Mouse (Mus musculus): ENCODE results near the gene Neil1.

The Neil1 gene

DNA sequence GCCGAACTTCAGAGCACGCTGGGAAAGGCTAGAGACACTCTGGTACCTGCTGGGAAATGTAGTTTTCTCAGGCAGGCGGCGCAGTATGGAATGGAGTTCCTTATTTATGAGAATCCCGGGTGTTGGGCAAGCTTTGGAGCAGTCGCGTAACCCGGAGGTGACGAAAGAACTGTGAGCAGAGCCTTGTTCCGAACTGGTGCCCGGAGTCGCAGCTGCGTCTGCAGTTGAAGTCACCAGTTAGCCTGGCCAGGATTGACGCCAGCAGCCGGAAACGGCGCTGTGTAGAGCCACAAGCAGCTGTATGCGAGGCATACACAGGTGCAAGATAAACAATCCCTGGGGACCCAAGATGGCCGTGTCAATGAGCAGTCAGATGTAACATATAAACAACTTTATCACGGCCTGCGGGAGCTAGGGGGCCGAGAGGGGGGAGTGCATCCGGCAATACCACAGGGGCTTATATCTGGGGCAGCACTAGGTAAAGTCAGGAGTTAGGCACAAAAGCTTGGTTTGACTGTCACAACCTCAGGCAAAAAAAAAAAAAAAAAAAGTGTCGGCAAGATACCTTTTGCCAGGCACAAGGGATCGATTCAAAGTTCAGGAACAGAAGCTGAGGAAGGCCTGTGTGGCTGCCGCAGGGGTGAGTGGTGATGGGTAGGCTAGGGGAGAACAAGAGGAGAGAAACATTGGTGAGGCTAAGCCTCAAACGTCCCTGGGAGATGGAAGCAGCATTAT is at the start of gene Neil1:
TSS of gene Neil1 (minus strand) at position 162 of the 735 bp plus-strand sequence.
- peak; percentile 93 for DNase-seq (ENCODE audit: low read depth, low spot score)

GRCm38 (mm10) chr9:57197414-57197813 is 49.3 kb upstream of the Neil1 start:
- DNase-seq (ENCODE audit: low read depth, low spot score) = no peak

DNA sequence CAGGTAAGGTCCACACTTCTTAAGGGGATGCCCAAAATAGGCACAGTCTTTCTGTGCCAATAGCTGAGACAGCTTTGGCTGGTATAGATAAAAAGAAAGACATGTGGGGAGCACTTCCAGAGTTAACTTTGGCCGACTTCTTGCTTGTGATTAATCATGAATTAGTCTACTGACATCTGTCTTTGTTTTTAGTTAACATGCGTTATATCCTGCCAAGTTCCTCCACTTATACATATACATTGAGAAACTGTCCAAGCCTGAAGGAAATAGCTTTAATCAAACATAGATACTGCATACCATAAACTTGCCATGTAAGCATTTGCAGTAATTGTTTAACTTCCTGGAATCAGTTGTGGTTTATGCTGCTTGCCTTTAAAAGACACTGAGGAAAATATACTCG is 48.6 kb upstream of the Neil1 start:
- no peak for DNase-seq (ENCODE audit: low read depth, low spot score)

GRCm38 (mm10) chr9:57168411-57168810 is 20.3 kb upstream of the Neil1 start:
- no peak for DNase-seq (ENCODE audit: low read depth, low spot score)

GRCm38 (mm10) chr9:57166173-57166572 is 18.1 kb upstream of the Neil1 start:
- DNase-seq (ENCODE audit: low read depth, low spot score) = peak; percentile 39

GRCm38 (mm10) chr9:57163137-57163536 is 15.0 kb upstream of the Neil1 start:
- peak; percentile 91 for DNase-seq (ENCODE audit: low read depth, low spot score)

DNA sequence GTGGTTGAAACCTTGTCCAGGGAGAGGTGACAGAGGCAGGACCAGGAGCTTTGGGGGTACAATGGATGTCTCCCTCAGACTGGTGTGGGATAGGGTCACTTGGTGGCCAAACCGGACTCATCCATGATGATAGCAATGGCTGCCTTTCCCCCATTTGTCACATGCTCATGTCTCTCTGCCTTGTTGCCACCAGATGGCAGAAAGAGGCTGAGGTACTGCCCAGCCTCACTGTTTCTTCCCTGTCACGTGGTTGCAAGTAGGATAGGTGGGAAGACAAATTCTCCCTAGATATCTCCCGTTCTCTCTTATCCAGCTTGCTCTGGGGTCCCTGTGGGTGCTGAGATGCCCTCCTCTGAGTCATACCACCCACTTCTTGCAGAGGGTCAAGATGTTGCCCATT is 14.4 kb upstream of the Neil1 start:
- peak; percentile 84 for DNase-seq (ENCODE audit: low read depth, low spot score)

GRCm38 (mm10) chr9:57158506-57158905 is 10.4 kb upstream of the Neil1 start:
- no peak for DNase-seq (ENCODE audit: low read depth, low spot score)

GRCm38 (mm10) chr9:57158013-57158470 is 9.9 kb upstream of the Neil1 start, which contains the start of gene Commd4:
Gene Commd4, minus strand, starts transcription at chr9:57158331.
- peak; percentile 99 for DNase-seq (ENCODE audit: low read depth, low spot score)

DNA sequence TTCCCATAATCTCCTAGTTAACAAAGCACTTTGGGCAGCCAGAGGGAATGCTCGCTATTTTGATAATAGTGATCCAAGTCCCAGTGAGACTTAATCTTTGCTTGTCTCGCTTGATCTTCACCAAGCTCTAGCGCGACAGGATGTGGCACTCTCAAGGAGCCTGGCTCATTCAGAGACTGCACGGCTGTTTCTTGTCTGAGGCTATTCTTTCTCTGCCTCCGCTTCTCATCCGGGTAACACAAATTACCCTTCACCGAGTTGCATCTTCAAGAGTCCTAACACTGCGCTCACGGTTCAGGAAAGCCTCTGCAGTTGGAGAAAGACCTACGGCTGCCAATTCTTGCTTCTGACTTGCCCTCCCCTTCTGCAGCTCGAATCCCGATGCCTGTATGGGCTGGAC is 9.4 kb upstream of the Neil1 start:
- DNase-seq (ENCODE audit: low read depth, low spot score) = peak; percentile 27

- DNase-seq (ENCODE audit: low read depth, low spot score) = no peak
Measured at GRCm38 (mm10) chr9:57156823-57157222, 8.7 kb upstream of the Neil1 start.

- DNase-seq (ENCODE audit: low read depth, low spot score) = no peak
Measured at GRCm38 (mm10) chr9:57156383-57156782, 8.3 kb upstream of the Neil1 start.

DNA sequence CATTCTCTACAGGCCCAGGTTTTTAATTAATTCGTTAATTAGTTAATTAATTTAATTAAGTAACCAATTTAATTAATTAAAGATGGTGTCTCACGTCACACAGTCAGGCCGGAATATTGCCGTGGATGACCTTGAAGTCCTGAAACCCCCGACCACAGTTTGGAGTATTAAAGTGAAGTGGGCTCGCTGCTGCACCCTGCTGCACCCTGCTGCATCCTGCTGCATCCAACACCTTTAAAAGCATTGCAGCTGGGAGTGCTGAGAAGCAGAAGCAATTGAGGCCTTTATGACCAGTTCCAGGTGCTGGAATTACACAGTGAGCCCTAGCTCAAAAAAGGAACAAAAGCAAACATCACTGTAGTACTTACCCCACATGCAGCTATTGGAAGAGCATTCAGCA is 4.2 kb upstream of the Neil1 start:
- no peak for DNase-seq (ENCODE audit: low read depth, low spot score)

GRCm38 (mm10) chr9:57150192-57150591 is 2.1 kb upstream of the Neil1 start:
- no peak for DNase-seq (ENCODE audit: low read depth, low spot score)

DNA sequence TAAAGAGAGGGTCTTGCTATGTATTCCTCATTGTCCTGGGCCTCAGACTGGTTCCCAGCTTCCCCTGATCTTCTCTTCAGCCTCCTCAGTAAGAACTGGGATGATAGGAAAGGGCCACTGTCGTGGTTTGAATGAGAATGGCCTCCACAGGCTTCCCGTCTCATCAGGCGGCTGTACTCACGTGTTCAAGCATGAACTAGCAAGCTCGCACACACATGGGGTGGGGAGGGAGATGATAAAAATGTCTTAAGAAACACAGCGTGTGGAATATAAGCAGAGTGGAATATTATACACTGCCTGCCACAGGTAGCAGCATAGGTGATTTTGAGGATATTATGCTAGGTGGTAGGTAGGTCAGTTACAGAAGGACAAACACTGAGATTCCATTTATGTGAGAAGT is 916 bp upstream of the Neil1 start:
- peak; percentile 49 for DNase-seq (ENCODE audit: low read depth, low spot score)

DNA sequence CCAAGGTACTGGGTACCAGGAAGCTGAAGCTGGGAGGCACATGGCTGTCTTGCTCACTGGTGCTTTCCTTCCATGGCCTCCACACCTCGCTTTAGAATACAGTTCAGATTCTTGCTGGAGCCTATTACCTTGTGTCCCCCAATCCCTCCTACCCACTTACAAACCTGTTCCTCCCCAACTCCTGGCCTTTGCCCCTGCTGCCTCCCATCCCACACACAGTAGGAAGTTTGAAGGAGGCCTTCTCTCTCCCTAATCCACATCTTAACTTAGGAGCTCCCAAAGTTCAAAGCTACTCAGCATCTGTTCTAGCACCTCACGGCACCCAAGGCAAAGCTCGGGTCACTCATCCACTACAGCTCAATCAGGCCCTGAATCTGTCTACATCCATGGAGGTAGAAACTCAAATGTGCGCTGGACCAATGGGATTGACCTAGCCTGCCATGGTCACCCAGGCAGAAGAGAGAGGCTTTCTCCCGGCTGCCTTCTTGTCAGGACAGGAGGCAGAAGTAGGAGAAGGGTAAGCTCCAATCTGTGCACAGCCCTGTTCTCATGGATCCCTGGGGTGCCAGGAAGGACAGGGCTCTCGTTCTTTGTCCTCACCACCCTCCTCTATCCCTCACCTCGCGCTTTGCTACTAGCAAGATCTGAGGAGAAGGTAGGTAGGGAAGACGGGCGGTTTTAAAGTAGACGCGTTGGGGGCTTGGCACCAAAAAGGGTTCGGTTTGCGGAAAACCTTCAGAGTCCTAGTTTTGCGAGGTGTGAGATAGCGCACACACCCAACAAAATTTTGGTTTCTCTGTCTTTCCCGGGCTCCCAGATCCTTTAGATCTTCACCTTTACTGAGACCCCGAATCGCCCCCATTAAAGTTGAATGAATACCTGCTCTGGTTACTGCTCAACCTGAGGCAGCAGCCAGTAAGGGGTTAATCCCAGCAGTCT is 631 bp downstream of the Neil1 start:
- DNase-seq (ENCODE audit: low read depth, low spot score) = peak; percentile 33

GRCm38 (mm10) chr9:57146451-57147066 is 1.5 kb downstream of the Neil1 start:
- DNase-seq (ENCODE audit: low read depth, low spot score) = no peak

DNA sequence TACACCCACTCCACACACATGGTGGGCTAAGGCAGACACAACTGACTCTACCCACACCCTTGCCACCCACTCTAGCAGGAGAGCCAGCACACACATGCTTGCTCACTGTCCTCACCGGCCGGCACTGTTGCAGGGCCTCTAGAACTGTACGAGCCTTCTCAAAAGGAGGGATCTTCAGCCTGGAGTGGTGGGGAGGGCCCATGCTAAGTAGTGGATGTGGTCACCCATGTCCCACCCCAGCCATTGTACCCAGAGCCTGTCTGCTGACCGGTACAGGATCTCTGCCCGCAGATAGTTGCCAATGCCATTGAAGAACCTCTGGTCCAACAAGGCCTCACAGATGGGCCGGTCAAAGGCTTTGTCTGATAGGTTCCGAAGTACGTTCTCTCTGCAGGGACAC is 3.3 kb downstream of the Neil1 start:
- DNase-seq (ENCODE audit: low read depth, low spot score) = no peak

GRCm38 (mm10) chr9:57143212-57143611 is 4.9 kb downstream of the Neil1 start:
- no peak for DNase-seq (ENCODE audit: low read depth, low spot score)

DNA sequence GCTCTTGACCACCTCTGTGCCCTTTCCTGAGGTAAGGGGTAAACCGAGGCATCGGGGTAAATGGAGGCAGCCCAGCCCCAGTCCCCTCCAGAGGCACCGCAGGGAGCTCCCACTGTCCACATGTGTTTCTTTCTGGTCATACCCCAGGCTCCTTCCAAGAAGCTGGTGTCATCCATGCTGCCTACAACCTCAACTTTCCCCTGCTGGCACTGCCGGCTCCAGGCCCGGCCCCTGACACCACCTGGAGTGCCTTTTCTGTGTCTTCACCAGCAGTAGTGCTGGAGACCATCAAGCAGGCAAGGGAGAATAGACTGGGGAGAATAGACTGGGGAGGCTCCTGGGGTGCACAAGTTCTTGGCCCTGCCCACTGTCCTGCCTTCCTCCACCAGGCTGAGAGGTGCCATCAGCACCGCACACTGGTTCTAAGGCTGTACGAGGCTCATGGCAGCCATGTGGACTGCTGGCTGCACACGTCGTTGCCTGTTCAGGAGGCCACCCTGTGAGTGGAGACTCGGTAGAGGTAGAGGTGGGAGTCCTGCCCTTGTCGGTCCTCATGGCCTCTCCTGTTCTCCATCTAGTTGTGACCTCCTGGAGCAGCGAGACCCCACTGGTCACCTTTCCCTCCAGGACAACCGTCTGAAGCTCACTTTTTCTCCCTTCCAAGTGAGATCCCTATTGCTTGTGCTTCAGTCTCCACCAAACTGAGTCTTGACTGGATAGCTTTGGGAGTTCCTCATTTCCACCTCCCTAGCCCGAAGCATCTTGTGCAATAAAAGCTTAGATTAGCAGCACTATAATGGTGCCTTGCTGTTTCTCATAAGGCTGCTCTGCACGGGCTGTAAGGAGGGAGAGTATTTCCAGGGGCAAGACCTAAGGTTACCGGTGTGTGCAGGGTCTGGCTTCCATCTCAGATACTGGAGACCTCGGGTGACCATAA is 6.4 kb downstream of the Neil1 start:
- DNase-seq (ENCODE audit: low read depth, low spot score) = no peak

DNA sequence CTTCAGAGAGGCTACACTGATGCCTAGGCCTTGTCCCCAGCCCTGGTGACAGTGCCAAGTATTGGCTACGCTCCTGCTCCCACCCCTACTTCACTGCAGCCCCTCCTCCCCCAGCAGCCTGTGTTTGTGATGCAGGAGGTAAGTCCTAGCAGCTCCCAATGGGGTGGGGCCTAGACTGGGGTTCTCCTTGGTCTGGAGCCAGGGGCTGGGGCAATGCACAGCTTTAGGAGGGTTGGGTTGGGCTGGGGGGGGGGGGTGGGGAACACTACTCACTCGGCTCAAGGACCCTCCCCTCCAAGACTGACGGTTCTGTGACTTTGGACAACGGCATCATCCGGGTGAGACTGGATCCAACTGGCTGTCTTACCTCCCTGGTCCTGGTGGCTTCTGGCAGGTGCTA is 8.5 kb downstream of the Neil1 start:
- DNase-seq (ENCODE audit: low read depth, low spot score) = peak; percentile 51

Measured in R1 (cell line).